Mouse (Mus musculus) heart, embryonic 14.5 days (tissue): ENCODE data around the gene Gm5475. TPM values are rescaled to one million over a fixed set of nuclear protein-coding genes. Genes with fewer than 3 reads are reported as not detected.

Experiments used
- ATAC-seq: fragments of 200-750 bp; cut with Nextera tagmentation; 2 replicates; pipeline ENCODE4 v1.8.0; 2017; ENCODE audit warnings: low read depth, moderate TSS enrichment; ENCODE audit not compliant: insufficient number of reproducible peaks, insufficient read depth, low FRiP score
- H3K27ac ChIP-seq, 2 experiments: fragments of 200-500 bp in 1 of 2; fragments of 300-500 bp in 1 of 2; sonication (generic) in 1 of 2; replicated peaks in 1 of 2; 2 replicates each; pipeline ENCODE4 v1.5.1; 2012 to 2014; ENCODE audit warnings: low read depth in 2 of 2, low read length in 2 of 2, control low read depth in 1 of 2, mild to moderate bottlenecking in 1 of 2, mixed read lengths in 1 of 2; ENCODE audit not compliant: control insufficient read depth in 1 of 2, insufficient read depth in 1 of 2
- H3K27me3 ChIP-seq: fragments of 300-500 bp; sonication (generic); 2 replicates; pipeline ENCODE4 v1.6.1; 2014; ENCODE audit warnings: mild to moderate bottlenecking, low read length, control low read depth; ENCODE audit not compliant: control insufficient read depth, insufficient read depth
- H3K36me3 ChIP-seq: fragments of 300-500 bp; sonication (generic); 2 replicates; pipeline ENCODE4 v1.6.1; 2014; ENCODE audit warnings: mild to moderate bottlenecking, control low read depth, low read length, mixed read lengths; ENCODE audit not compliant: control insufficient read depth, insufficient read depth
- H3K4me1 ChIP-seq, 2 experiments: fragments of 200-500 bp in 1 of 2; fragments of 300-500 bp in 1 of 2; sonication (generic) in 1 of 2; 2 replicates each; pipeline ENCODE4 v1.6.1; 2012 to 2014; ENCODE audit warnings: low read length in 2 of 2, control low read depth in 1 of 2, mixed read lengths in 1 of 2; ENCODE audit not compliant: control insufficient read depth in 2 of 2, insufficient read depth in 2 of 2
- H3K4me2 ChIP-seq: fragments of 300-500 bp; sonication (generic); 2 replicates; pipeline ENCODE4 v1.6.1; 2014; ENCODE audit warnings: mild to moderate bottlenecking, low read length
- H3K4me3 ChIP-seq, 2 experiments: fragments of 200-500 bp in 1 of 2; fragments of 300-500 bp in 1 of 2; sonication (generic) in 1 of 2; 2 replicates each; pipeline ENCODE4 v1.5.1; 2012 to 2014; ENCODE audit warnings: low read length in 2 of 2, mild to moderate bottlenecking in 2 of 2, control low read depth in 1 of 2, low read depth in 1 of 2, moderate library complexity in 1 of 2; ENCODE audit not compliant: control insufficient read depth in 1 of 2, insufficient read depth in 1 of 2
- H3K9ac ChIP-seq: fragments of 300-500 bp; sonication (generic); 2 replicates; pipeline ENCODE4 v1.6.1; 2014; ENCODE audit warnings: mild to moderate bottlenecking, low read length
- H3K9me3 ChIP-seq: fragments of 300-500 bp; sonication (generic); 2 replicates; pipeline ENCODE4 v1.6.1; 2016; ENCODE audit warnings: low read length, control low read depth; ENCODE audit not compliant: control insufficient read depth
- WGBS: fragments of 180-500 bp; shearing (Covaris S2); extraction: QIAGEN DNeasy Blood & Tissue Kit; methylation state at CpG from one replicate; pipeline ENCODE4 v1.1.7; 2014; 5-methylcytosine and 5-hydroxymethylcytosine counted together
- polyA plus RNA-seq: library from polyadenylated mRNA; unstranded; fragments of >200 nt; fragmentation: Nextera tagmentation; extraction: Ambion mirVana; gene quantifications from 2 replicates; pipeline ENCODE4 v1.2.1, GENCODE M21; 2014

Gm5475 gene
- polyA plus RNA-seq, 1 experiment from 2014 or later, result not detected

DNA sequence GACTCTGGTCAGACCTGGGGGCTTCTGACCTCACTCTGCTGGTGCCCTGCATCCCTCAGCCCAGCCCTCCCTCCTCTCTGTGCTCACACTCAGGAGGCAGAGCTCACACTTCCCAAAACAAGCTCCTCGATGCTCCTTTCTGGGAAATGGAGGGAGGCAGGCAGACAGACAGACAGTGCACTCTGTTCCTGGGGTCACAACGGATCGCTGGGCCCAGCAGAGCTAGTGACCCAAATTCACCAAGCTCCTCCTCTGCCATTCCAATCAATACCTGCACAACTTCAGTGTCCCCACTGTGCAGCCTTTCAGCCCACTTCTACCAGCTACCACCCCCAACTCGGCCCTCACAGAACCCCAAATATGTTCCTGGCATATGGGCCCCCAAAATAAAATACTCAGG lies 20.1 kb upstream of the Gm5475 start:
- H3K4me3 ChIP-seq, result no peak overlapping the region
- H3K36me3 ChIP-seq, result peaks cover 95% of the 10 kb centered on the region
- H3K9ac ChIP-seq, result no peak overlapping the region
- H3K4me1 ChIP-seq, result peaks cover 0 to 4% of the 10 kb centered on the region in 2 experiments; a peak in 1 of 4 replicates
- no peak overlapping the region for H3K27ac ChIP-seq
- H3K9me3 ChIP-seq, result no peaks in the 10 kb centered on the region
- H3K4me2 ChIP-seq, result no peak overlapping the region
- no peaks in the 10 kb centered on the region for H3K27me3 ChIP-seq
- WGBS, result 93% methylated on average over 4 of the region's 4 CpGs
- ATAC-seq, result no peak

GRCm38 (mm10) chr15:100402347-100402746 lies 19.6 kb upstream of the Gm5475 start:
- no peaks in the 10 kb centered on the region for H3K27me3 ChIP-seq
- peaks cover 94% of the 10 kb centered on the region for H3K36me3 ChIP-seq
- ATAC-seq, result no peak
- H3K27ac ChIP-seq, result no peak overlapping the region
- no peak overlapping the region for H3K4me3 ChIP-seq
- H3K9me3 ChIP-seq, result no peaks in the 10 kb centered on the region
- H3K4me1 ChIP-seq, result peaks cover 0 to 4% of the 10 kb centered on the region in 2 experiments; a peak in 1 of 4 replicates
- H3K4me2 ChIP-seq, result no peak overlapping the region
- 85% methylated on average over 14 of the region's 14 CpGs for whole genome bisulfite sequencing
- no peak overlapping the region for H3K9ac ChIP-seq

- WGBS, result 88% methylated on average over 4 of the region's 4 CpGs
- H3K4me1 ChIP-seq, result peaks cover 0 to 4% of the 10 kb centered on the region in 2 experiments; a peak in 1 of 4 replicates
- ATAC-seq, result no peak
- no peak overlapping the region for H3K4me2 ChIP-seq
- no peak overlapping the region for H3K4me3 ChIP-seq
- no peaks in the 10 kb centered on the region for H3K27me3 ChIP-seq
- H3K9me3 ChIP-seq, result no peaks in the 10 kb centered on the region
- H3K36me3 ChIP-seq, result peaks cover 94% of the 10 kb centered on the region
- no peak overlapping the region for H3K27ac ChIP-seq
- no peak overlapping the region for H3K9ac ChIP-seq
Measured at GRCm38 (mm10) chr15:100402798-100403197, 19.1 kb upstream of the Gm5475 start.

DNA sequence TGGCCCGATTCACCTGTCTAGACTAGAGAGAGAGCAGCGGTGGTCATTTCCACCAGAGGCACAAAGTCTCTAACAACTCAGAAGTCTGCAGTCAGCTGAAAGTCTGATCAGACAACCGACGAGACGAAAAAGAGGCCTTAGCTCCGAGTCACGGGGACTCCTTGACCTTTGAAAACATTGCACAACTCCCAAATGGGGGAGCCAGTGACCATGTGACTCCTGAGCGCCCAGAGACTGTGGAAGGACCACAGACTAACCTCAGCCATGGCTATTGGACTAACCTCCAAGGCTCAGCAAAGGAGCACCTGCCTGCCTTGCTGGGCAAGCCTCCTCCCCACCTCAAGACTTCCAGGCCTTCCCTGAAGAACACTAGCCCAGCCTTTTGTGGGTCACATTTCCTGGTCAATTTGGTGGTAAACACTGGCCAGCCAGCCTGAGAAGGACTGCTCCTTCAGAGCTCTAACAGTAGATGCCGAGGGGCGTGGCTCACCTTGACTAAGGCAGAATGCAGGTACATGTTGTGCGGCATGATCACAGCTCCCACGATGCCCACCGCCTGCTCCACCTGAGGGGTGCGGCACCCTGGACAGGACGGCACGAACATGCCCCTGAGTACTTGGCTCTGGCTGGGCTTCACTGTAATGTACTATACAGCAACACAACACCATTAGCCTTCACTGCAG lies 18.5 kb upstream of the Gm5475 start:
- Histone ChIP-seq H3K9ac (no peak overlapping the region), H3K27me3 (no peaks in the 10 kb centered on the region), H3K4me1 (peaks cover 0 to 4% of the 10 kb centered on the region in 2 experiments; a peak in 1 of 4 replicates), H3K4me3 (no peak overlapping the region), H3K4me2 (no peak overlapping the region), H3K36me3 (peaks cover 92% of the 10 kb centered on the region), H3K27ac (no peak overlapping the region), H3K9me3 (no peaks in the 10 kb centered on the region)
- WGBS, result 94% methylated on average over 16 of the region's 16 CpGs
- ATAC-seq, result no peak

DNA sequence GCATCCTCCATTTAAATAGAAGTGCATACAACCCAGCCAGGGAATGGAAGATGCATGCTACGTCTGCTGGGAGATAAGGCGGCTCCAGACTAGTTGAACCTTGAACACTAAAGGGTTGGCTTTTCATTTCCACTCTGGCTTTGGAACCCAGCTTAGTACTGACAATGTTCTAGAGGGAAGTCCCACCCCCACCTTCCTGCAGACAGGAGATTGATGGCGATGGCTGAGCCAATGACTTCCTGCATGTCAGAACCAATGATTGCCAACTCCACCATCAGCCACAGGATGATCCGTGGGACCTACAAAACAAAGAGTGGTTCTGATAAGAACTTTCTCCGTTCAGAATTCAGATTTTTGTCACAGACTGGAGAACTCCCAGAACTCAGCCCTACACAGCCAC lies 15.9 kb upstream of the Gm5475 start:
- Histone ChIP-seq H3K27me3 (no peaks in the 10 kb centered on the region), H3K4me2 (no peak overlapping the region), H3K9ac (no peak overlapping the region), H3K36me3 (peaks cover 83% of the 10 kb centered on the region), H3K4me1 (peaks cover 0 to 4% of the 10 kb centered on the region in 2 experiments; a peak in 1 of 4 replicates), H3K9me3 (no peaks in the 10 kb centered on the region), H3K27ac (no peak overlapping the region; a peak in 1 of 4 replicates), H3K4me3 (no peak overlapping the region)
- no peak for ATAC-seq
- WGBS, result 51% methylated on average over 5 of the region's 5 CpGs

GRCm38 (mm10) chr15:100410918-100411672 lies 10.9 kb upstream of the Gm5475 start:
- no peak overlapping the region for H3K4me2 ChIP-seq
- no peaks in the 10 kb centered on the region for H3K9me3 ChIP-seq
- 0 out of 2 replicates have a peak, but pooled peaks have one; percentile 18 for ATAC-seq
- WGBS, result 61% methylated on average over 14 of the region's 14 CpGs
- no peak overlapping the region for H3K27ac ChIP-seq
- peaks cover 9 to 16% of the 10 kb centered on the region in 2 experiments for H3K4me1 ChIP-seq
- no peaks in the 10 kb centered on the region for H3K27me3 ChIP-seq
- H3K9ac ChIP-seq, result no peak overlapping the region
- peaks cover 38% of the 10 kb centered on the region for H3K36me3 ChIP-seq
- no peak overlapping the region for H3K4me3 ChIP-seq

GRCm38 (mm10) chr15:100411731-100412130 lies 10.2 kb upstream of the Gm5475 start:
- no peak overlapping the region for H3K27ac ChIP-seq
- 80% methylated on average over 5 of the region's 5 CpGs for WGBS
- no peaks in the 10 kb centered on the region for H3K27me3 ChIP-seq
- no peak overlapping the region for H3K4me2 ChIP-seq
- H3K36me3 ChIP-seq, result peaks cover 34% of the 10 kb centered on the region
- peaks cover 9 to 16% of the 10 kb centered on the region in 2 experiments for H3K4me1 ChIP-seq
- no peak overlapping the region for H3K9ac ChIP-seq
- no peak for ATAC-seq
- no peak overlapping the region for H3K4me3 ChIP-seq
- no peaks in the 10 kb centered on the region for H3K9me3 ChIP-seq
